Mouse (Mus musculus) urinary bladder, postnatal 14 days (tissue): ENCODE data around the gene Gm21830.
"Not testable (repeated sequence)": the region's sequence is repeated elsewhere in the genome, so short reads cannot be mapped to it uniquely, and the experiment has no call there.

Experiments
- DNase-seq: peaks from one replicate; pipeline ENCODE4 v3.0.0; 2021; ENCODE audit warnings: low spot score

The Gm21830 gene

DNA sequence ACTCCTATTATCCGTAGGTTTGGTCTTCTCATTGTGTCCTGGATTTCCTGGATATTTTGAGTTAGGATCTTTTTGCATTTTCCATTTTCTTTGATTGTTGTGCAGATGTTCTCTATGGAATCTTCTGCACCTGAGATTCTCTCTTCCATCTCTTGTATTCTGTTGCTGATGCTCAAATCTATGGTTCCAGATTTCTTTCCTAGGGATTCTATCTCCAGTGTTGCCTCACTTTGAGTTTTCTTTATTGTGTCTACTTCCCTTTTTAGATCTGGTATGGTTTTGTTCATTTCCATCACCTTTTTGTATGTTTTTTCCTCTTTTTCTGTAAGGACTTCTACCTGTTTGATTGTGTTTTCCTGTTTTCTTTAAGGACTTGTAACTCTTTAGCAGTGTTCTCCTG is at the start of gene Gm21830:
TSS of gene Gm21830 (plus strand) at position 301 of the 400 bp plus-strand sequence.
- DNase-seq = not testable (repeated sequence)

DNA sequence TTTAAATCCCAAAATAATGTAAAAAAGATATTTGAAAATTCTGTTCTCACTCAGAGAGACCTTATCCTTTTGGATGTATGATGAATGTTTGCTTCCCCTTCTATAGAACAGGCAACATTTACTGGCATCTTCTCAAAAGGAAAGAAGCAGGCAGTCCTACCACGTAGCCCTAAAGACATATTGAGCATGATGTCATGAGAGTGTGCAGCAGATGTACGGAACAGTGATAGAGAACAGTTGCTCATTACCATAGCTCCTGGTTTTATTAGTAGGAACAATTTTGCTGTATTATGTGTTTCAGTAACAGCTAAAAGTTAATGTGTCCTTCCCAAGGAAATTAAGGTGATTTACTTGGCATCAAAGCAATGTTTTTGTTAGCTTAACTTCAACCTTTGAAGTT is 49.0 kb upstream of the Gm21830 start:
- DNase-seq = no peak

DNA sequence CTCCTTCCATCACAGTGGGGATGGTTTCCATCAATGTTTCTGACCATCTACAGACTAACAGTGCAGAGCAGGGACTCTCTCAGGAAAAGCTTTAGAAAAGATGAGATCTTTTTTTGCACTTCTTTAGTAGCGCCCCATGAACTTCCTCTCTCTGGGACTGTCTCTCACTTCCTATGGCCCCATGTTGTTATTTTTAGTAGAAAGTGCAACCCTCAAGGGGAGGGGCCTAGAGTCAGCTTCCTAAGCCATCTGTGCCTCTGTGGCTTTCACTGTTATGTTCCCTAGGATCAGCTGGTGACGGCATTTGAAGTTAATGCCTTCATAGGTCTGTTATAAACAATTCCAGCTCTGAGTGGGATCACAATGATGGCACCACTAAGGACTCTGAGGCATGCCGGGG is 35.0 kb upstream of the Gm21830 start:
- DNase-seq = no peak

DNA sequence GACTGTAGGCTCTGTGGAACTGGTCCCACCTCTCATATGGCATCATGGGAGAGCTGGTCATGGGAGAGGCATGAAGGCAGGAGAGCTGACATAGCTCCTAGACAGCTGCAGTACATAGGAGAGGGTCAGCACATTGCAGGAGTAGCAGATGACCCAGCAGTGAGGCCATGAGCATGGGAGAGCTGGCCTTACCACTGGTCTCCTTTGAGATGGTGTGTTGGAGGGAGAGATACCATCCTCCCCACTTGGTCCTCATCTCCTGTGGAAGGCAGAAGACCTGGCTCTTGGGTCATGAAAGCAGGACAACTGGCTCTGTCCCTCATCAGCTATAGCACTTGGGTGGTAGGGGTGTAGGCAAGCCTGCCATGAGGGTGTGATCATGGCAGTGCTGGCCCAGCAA is 7.3 kb downstream of the Gm21830 start:
- DNase-seq = no peak

- no peak for DNase-seq
Measured at GRCm38 (mm10) chr2:67422799-67423198, 9.3 kb downstream of the Gm21830 start.

DNA sequence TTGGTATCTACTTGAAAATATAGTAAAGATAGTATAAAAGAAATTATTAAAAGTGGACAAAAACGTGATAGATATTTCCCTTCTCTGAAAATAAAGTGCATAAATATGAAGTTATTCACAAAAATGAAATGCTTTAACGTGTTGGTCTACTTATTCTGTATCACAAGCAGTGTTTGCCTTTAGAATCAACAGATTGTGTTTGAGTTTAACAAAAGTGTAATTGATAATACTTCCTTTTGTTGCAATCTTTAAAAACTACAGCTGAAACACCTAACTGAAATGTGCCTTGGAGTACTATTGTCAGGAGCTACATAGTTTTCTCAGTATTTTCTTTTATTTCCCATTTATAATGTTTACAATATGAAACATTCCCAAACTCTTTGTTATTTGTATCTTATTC is 19.6 kb downstream of the Gm21830 start, which contains the start of gene Gm26727:
TSS of gene Gm26727 (minus strand) at position 101 of the 400 bp plus-strand sequence.
- DNase-seq = no peak

GRCm38 (mm10) chr2:67438309-67438708 is 24.8 kb downstream of the Gm21830 start:
- DNase-seq = no peak

- DNase-seq = no peak
Measured at GRCm38 (mm10) chr2:67445780-67446179, 32.3 kb downstream of the Gm21830 start, which contains the start of gene Xirp2. Xirp2 (plus strand) TSS chr2:67446002.

- DNase-seq = no peak
Measured at GRCm38 (mm10) chr2:67446772-67447171, 33.2 kb downstream of the Gm21830 start.

DNA sequence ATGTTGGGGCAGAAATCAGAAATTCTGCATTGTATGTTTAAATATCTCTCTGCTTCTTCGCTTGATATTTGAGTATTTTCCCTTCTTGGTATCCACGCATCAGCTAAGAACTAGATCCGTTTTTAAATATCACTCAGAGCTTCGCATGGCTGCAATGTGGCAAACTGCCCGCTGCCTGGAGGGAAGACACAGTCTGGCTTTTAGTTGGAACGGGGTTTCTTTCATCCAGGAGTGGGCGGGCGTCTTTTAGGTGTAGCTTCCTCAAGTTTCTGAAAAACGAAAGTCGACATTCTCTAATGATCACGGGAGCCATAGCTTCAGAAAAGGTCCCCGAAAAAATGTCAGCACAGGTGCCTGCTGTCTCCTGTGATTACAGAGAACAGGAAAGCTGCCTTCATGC is 33.7 kb downstream of the Gm21830 start:
- no peak for DNase-seq

- no peak for DNase-seq
Measured at GRCm38 (mm10) chr2:67460857-67461256, 47.3 kb downstream of the Gm21830 start.

DNA sequence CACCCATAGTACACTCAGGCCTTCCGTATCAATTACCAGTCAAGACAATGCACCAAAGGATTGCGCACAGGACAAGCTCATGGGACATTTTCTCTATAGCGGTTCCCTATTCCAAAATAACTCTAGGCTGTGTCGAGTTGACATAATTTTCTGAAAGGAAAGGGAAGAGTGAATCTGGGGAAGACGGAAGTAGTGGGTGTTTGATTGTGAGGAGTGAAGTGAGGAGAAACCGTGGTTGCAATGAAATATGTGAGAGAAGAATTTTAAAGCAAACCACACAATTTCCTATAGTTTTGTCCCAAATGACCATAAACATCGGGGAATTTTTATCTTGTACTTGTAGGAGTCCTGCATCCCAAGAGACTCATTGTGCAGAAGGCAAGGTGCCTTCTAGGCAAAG is 53.5 kb downstream of the Gm21830 start:
- no peak for DNase-seq

GRCm38 (mm10) chr2:67470030-67470429 is 56.5 kb downstream of the Gm21830 start:
- DNase-seq = not testable (repeated sequence)

DNA sequence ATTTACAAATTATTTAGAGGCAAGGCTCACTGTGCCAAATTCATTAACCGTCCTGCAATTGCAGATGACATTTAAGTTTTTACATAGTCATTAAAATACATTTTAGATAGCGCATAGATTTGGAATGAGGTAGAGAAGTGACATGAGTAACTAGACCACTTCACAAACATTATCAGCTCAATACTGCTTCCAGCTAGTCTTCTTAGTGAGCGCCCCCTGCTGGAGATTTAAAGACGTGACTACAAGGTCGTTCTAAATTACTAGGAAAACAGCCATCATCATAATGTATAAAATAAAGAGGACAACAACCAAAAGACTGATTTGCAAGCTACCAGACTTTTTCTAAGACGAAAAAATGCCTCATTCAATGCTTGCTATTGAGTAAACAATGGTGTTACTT is 64.2 kb downstream of the Gm21830 start:
- DNase-seq = peak; percentile 49

- no peak for DNase-seq
Measured at GRCm38 (mm10) chr2:67481051-67481450, 67.5 kb downstream of the Gm21830 start.
